Mouse (Mus musculus): ENCODE data around the gene Ddc.

GRCm38 (mm10) chr11:11805951-11806350, 92.0 kb downstream of the Ddc start:
- no peak for TF ChIP-seq CTCF (IDR thresholded peaks at IDR 0.05)
- no peak for TF ChIP-seq EP300 (IDR thresholded peaks at IDR 0.05)
